Mouse (Mus musculus): ENCODE measurements at regions not wholly inside any gene's neighbourhood (a gene's known extent, or its start where the extent isn't known, plus 50 kb on each side); places are given as distances from the start of the nearest gene placed in this dataset.

- no peak for TF ChIP-seq POLR2A (IDR thresholded peaks at IDR 0.05; ENCODE audit: control insufficient read depth, extremely low read depth, insufficient read depth, low read length, poor library complexity)
- TF ChIP-seq CTCF (IDR thresholded peaks at IDR 0.05; ENCODE audit: borderline replicate concordance, control insufficient read depth, extremely low read depth, insufficient read depth, low read length, poor library complexity): no peak
Observed at GRCm38 (mm10) chr2:92523321-92523895, 63.1 kb upstream of the Slc35c1 start.
